Mouse (Mus musculus) liver, adult 2 months (tissue): Measurements from ENCODE around the gene Sema5a.

Experiments used
- CTCF ChIP-seq: fragments of 200-500 bp; IDR thresholded peaks from 2 replicates; pipeline ENCODE4 v1.5.1; 2011; ENCODE audit warnings: low read depth, low read length, control low read depth
- POLR2A ChIP-seq: fragments of 200-500 bp; IDR thresholded peaks from 2 replicates; pipeline ENCODE4 v1.6.1; 2011; ENCODE audit warnings: low read length, control low read depth; ENCODE audit not compliant: insufficient read depth; ENCODE audit errors: extremely low read depth

- TF ChIP-seq CTCF (no peak), POLR2A (no peak)
Observed at GRCm38 (mm10) chr15:32542746-32543145, 298.1 kb downstream of the Sema5a start.
